Comparison of ENCODE assay signal across 12 mouse cellular contexts in genomic region chr13:55465830-55466440, GRCm38 (mm10). TPM values are rescaled to one million over a fixed set of nuclear protein-coding genes. Genes with fewer than 3 reads are reported as not detected.
DNase-seq lines count a peak whose midpoint lies in the region; ATAC-seq and TF ChIP-seq lines count a peak whose summit lies in the region.
"Had no signal": no experiment of that assay in that cellular context is flagged by ENCODE, and none has a peak within 500 bp of the region (broad histone marks: within the 10 kb centered on the region; RNA-seq: fewer than 3 reads in every experiment).

No protein-coding gene starts in this region.

- no peak overlapping the region for H3K9ac ChIP-seq in CH12.LX (ENCODE audit: insufficient read depth, low read depth)
- peak overlapping the region; percentile 80 for H3K9ac ChIP-seq in hindbrain, embryonic 11.5 days (ENCODE audit: low read depth, low read length)
- peak overlapping the region; percentile 91 for H3K9ac ChIP-seq in midbrain, embryonic 12.5 days (replicated peaks)
- H3K9ac ChIP-seq in heart, embryonic 12.5 days: no peak overlapping the region
- H3K9ac ChIP-seq: heart, embryonic 15.5 days; limb, embryonic 15.5 days had no signal

- no peak overlapping the region for H3K4me2 ChIP-seq in CH12.LX (ENCODE audit: insufficient read depth, low read depth, poor library complexity, severe bottlenecking)
- H3K4me2 ChIP-seq in hindbrain, embryonic 11.5 days (replicated peaks; ENCODE audit: low read depth, low read length): peak overlapping the region; percentile 91; the same call in 1 of the 2 replicates
- H3K4me2 ChIP-seq in midbrain, embryonic 12.5 days (replicated peaks): peak overlapping the region; percentile 78
- no peak overlapping the region for H3K4me2 ChIP-seq in heart, embryonic 12.5 days
- H3K4me2 ChIP-seq: heart, embryonic 15.5 days had no signal

- 78% methylated on average over 5 of the region's 5 CpGs for WGBS in embryonic facial prominence, embryonic 10.5 days
- 70% methylated on average over 5 of the region's 5 CpGs for WGBS in hindbrain, embryonic 11.5 days
- 67% methylated on average over 5 of the region's 5 CpGs for whole genome bisulfite sequencing in midbrain, embryonic 12.5 days
- WGBS in heart, embryonic 12.5 days: 61% methylated on average over 5 of the region's 5 CpGs

- no peaks in the 10 kb centered on the region for H3K9me3 ChIP-seq in CH12.LX (replicated peaks; ENCODE audit: low read length)
- H3K9me3 ChIP-seq in embryonic facial prominence, embryonic 10.5 days: no peaks in the 10 kb centered on the region
- no peaks in the 10 kb centered on the region for H3K9me3 ChIP-seq in hindbrain, embryonic 11.5 days (ENCODE audit: control insufficient read depth, low read length)
- H3K9me3 ChIP-seq in midbrain, embryonic 12.5 days: no peaks in the 10 kb centered on the region
- no peaks in the 10 kb centered on the region for H3K9me3 ChIP-seq in heart, embryonic 12.5 days (replicated peaks)
- H3K9me3 ChIP-seq: heart, embryonic 15.5 days; limb, embryonic 15.5 days had no signal

- no peaks in the 10 kb centered on the region for H3K79me2 ChIP-seq in CH12.LX (replicated peaks; ENCODE audit: control insufficient read depth, extremely low read depth, insufficient read depth, poor library complexity, severe bottlenecking)

- H3K27ac ChIP-seq in CH12.LX (ENCODE audit: insufficient read depth, low read depth): no peak overlapping the region
- peak overlapping the region; percentile 93 for H3K27ac ChIP-seq in embryonic facial prominence, embryonic 10.5 days (replicated peaks)
- peak overlapping the region; percentile 96; the same call in 1 of the 2 replicates for H3K27ac ChIP-seq in hindbrain, embryonic 11.5 days (ENCODE audit: low read depth, low read length)
- H3K27ac ChIP-seq in midbrain, embryonic 12.5 days (replicated peaks): peak overlapping the region; percentile 99
- no peak overlapping the region for H3K27ac ChIP-seq in heart, embryonic 12.5 days (ENCODE audit: poor library complexity, severe bottlenecking)
- H3K27ac ChIP-seq: heart, embryonic 15.5 days; limb, embryonic 15.5 days had no signal

- no peak for TF ChIP-seq RAD21 in CH12.LX (IDR thresholded peaks at IDR 0.05; ENCODE audit: low read depth, low read length)

- no peak for DNase-seq in CH12.LX (ENCODE audit: extremely low read depth)
- peak; percentile 19 for DNase-seq in embryonic facial prominence, embryonic 10.5 days (ENCODE audit: low spot score)
- DNase-seq in hindbrain, embryonic 11.5 days (ENCODE audit: low spot score): no peak
- no peak for DNase-seq in gastrocnemius, postnatal 25 days
- no peak for DNase-seq in gastrocnemius, postnatal 4 days (ENCODE audit: low spot score in 2 of 2)
- DNase-seq in heart, postnatal 25 days (ENCODE audit: low spot score): no peak
- DNase-seq: right cerebral cortex, postnatal 4 days had no signal

- no peak for TF ChIP-seq CTCF in CH12.LX (conservative IDR thresholded peaks at IDR 0.05 in 1 of 2, IDR thresholded peaks at IDR 0.05 in 1 of 2; ENCODE audit: low read depth in 2 of 2, low read length in 2 of 2)

- peaks cover 0 to 40% of the 10 kb centered on the region in 2 experiments; a peak in 3 of 4 replicates for H3K4me1 ChIP-seq in CH12.LX (ENCODE audit: control insufficient read depth in 1 of 2, insufficient read depth in 2 of 2)
- H3K4me1 ChIP-seq in embryonic facial prominence, embryonic 10.5 days: peaks cover 78% of the 10 kb centered on the region
- H3K4me1 ChIP-seq in hindbrain, embryonic 11.5 days (replicated peaks; ENCODE audit: control insufficient read depth, insufficient read depth, low read length): peaks cover 30% of the 10 kb centered on the region
- peaks cover 66% of the 10 kb centered on the region for H3K4me1 ChIP-seq in midbrain, embryonic 12.5 days
- H3K4me1 ChIP-seq in heart, embryonic 12.5 days (replicated peaks): peaks cover 18% of the 10 kb centered on the region

- peaks cover 24 to 54% of the 10 kb centered on the region in 2 experiments for H3K36me3 ChIP-seq in CH12.LX (replicated peaks in 1 of 2; ENCODE audit: control insufficient read depth in 1 of 2, insufficient read depth in 1 of 2, low read length in 1 of 2)
- peaks cover 20% of the 10 kb centered on the region for H3K36me3 ChIP-seq in embryonic facial prominence, embryonic 10.5 days (replicated peaks)
- H3K36me3 ChIP-seq in hindbrain, embryonic 11.5 days (ENCODE audit: control insufficient read depth, insufficient read depth, low read length): 0 out of 2 replicates have a peak, but pooled peaks cover 1% of the 10 kb centered on the region
- peaks cover 13% of the 10 kb centered on the region; the same call in 1 of the 2 replicates for H3K36me3 ChIP-seq in midbrain, embryonic 12.5 days
- H3K36me3 ChIP-seq in heart, embryonic 12.5 days: peaks cover 14% of the 10 kb centered on the region; the same call in 1 of the 2 replicates

- H3K27me3 ChIP-seq in CH12.LX (replicated peaks): peaks cover 15% of the 10 kb centered on the region
- peaks cover 16% of the 10 kb centered on the region for H3K27me3 ChIP-seq in embryonic facial prominence, embryonic 10.5 days (replicated peaks; ENCODE audit: low read depth, poor library complexity, severe bottlenecking)
- peaks cover 2% of the 10 kb centered on the region; the same call in 1 of the 2 replicates for H3K27me3 ChIP-seq in hindbrain, embryonic 11.5 days (ENCODE audit: control insufficient read depth, insufficient read depth, low read length)
- H3K27me3 ChIP-seq in midbrain, embryonic 12.5 days: peaks cover 10% of the 10 kb centered on the region; the same call in 1 of the 2 replicates
- H3K27me3 ChIP-seq in heart, embryonic 12.5 days (replicated peaks): peaks cover 69% of the 10 kb centered on the region
- H3K27me3 ChIP-seq: limb, embryonic 15.5 days had no signal

- no peak overlapping the region for H3K4me3 ChIP-seq in CH12.LX (replicated peaks in 1 of 3; ENCODE audit: low read depth in 2 of 3, low read length in 2 of 3, poor library complexity in 1 of 3)
- peak overlapping the region; percentile 70; the same call in 1 of the 2 replicates for H3K4me3 ChIP-seq in embryonic facial prominence, embryonic 10.5 days
- H3K4me3 ChIP-seq in hindbrain, embryonic 11.5 days (ENCODE audit: low read depth, low read length): 0 out of 2 replicates have a peak overlapping the region, but pooled peaks have one; percentile 6
- peak overlapping the region; percentile 68 for H3K4me3 ChIP-seq in midbrain, embryonic 12.5 days
- H3K4me3 ChIP-seq in heart, embryonic 12.5 days: no peak overlapping the region
- H3K4me3 ChIP-seq: heart, embryonic 15.5 days had no signal

- TF ChIP-seq EP300 in CH12.LX (IDR thresholded peaks at IDR 0.05; ENCODE audit: low read length): no peak

- dilution Hi-C loops in CH12.LX (cut with MboI; ENCODE audit: extremely low pct_ligation_motif_present, extremely low pct_unique_long_range_greater_than_20kb, low sequenced_read_pairs): no loop called here

- no peak for TF ChIP-seq POLR2A in CH12.LX (IDR thresholded peaks at IDR 0.05; ENCODE audit: low read depth, low read length)

- intact Hi-C loops in heart, postnatal 25 days (cut with DNase I): no loop called here

- ATAC-seq in hindbrain, embryonic 11.5 days (ENCODE audit: low FRiP score): no peak
- ATAC-seq in midbrain, embryonic 12.5 days (ENCODE audit: low FRiP score, low read depth): no peak
- no peak for ATAC-seq in heart, embryonic 12.5 days (ENCODE audit: insufficient number of reproducible peaks, low FRiP score)

- in situ Hi-C loops in CH12.LX (cut with MboI; ENCODE audit: low pct_ligation_motif_present, low pct_unique_long_range_greater_than_20kb, low sequenced_read_pairs): loop anchor here (5.0 kb wide), 1 partner anchor 39 kb away; the partner anchor contains the start of gene F12

RNA-seq across cellular contexts. Expression of gene Prr7, which starts 1.9 kb away (rescaled TPM):
- total RNA-seq in CH12.LX (2012; rRNA removed) (0.89 and 1.1 TPM in 2 replicates), CH12.LX (2014; rRNA removed) (0.60 and 0.69 TPM in 2 replicates)
- 0.83 and 1.2 TPM in 2 replicates for polyA plus RNA-seq in CH12.LX (2012; ENCODE audit: insufficient read length, low read depth)
- 0.54 TPM in 2 replicates for polyA plus RNA-seq in embryonic facial prominence, embryonic 10.5 days (2016; fragmentation: Nextera tagmentation; extraction: Ambion mirVana)
- 2.4 and 2.5 TPM in 2 replicates for polyA plus RNA-seq in hindbrain, embryonic 11.5 days (2014; fragmentation: Nextera tagmentation; extraction: Ambion mirVana)
- 2.0 and 2.3 TPM in 2 replicates for polyA plus RNA-seq in midbrain, embryonic 12.5 days (2016; fragmentation: Nextera tagmentation; extraction: Ambion mirVana)
- total RNA-seq in gastrocnemius, postnatal 25 days (2021): under 1 TPM; 0.51 to 0.79 TPM
- 1 to 10 TPM; 4.3 to 4.7 TPM for total RNA-seq in gastrocnemius, postnatal 4 days (2021)
- 0.41 TPM in 1 of 2 replicates, not detected in the other for polyA plus RNA-seq in heart, embryonic 12.5 days (2016; fragmentation: Nextera tagmentation; extraction: Ambion mirVana)
- total RNA-seq in heart, postnatal 25 days (2021): 1 to 10 TPM in 1 of 2 experiments, under 1 TPM in 1; 0.56 to 1.2 TPM

RNA-seq across cellular contexts. Expression of gene Grk6, which starts 21.1 kb away (rescaled TPM):
- total RNA-seq in CH12.LX (2012; rRNA removed): 60.1 and 69.9 TPM in 2 replicates
- total RNA-seq in CH12.LX (2014; rRNA removed): 59.0 and 65.0 TPM in 2 replicates
- polyA plus RNA-seq in CH12.LX (2012; ENCODE audit: insufficient read length, low read depth): 71.0 and 72.8 TPM in 2 replicates
- 65.2 and 65.6 TPM in 2 replicates for polyA plus RNA-seq in embryonic facial prominence, embryonic 10.5 days (2016; fragmentation: Nextera tagmentation; extraction: Ambion mirVana)
- 37.6 and 52.3 TPM in 2 replicates for polyA plus RNA-seq in hindbrain, embryonic 11.5 days (2014; fragmentation: Nextera tagmentation; extraction: Ambion mirVana)
- 53.1 and 58.5 TPM in 2 replicates for polyA plus RNA-seq in midbrain, embryonic 12.5 days (2016; fragmentation: Nextera tagmentation; extraction: Ambion mirVana)
- total RNA-seq in gastrocnemius, postnatal 25 days (2021): 10 to 100 TPM in 1 of 2 experiments, 1 to 10 TPM in 1; 9.3 to 10.2 TPM
- 10 to 100 TPM; 32.9 TPM for total RNA-seq in gastrocnemius, postnatal 4 days (2021)
- 27.6 and 29.1 TPM in 2 replicates for polyA plus RNA-seq in heart, embryonic 12.5 days (2016; fragmentation: Nextera tagmentation; extraction: Ambion mirVana)
- 10 to 100 TPM; 17.5 to 18.6 TPM for total RNA-seq in heart, postnatal 25 days (2021)

RNA-seq across cellular contexts. Expression of gene Dbn1, which starts 22.0 kb away (rescaled TPM):
- total RNA-seq in CH12.LX (2012; rRNA removed): 1.9 and 3.1 TPM in 2 replicates
- total RNA-seq in CH12.LX (2014; rRNA removed): 0.09 and 0.12 TPM in 2 replicates
- 0.59 and 0.72 TPM in 2 replicates for polyA plus RNA-seq in CH12.LX (2012; ENCODE audit: insufficient read length, low read depth)
- polyA plus RNA-seq in embryonic facial prominence, embryonic 10.5 days (2016; fragmentation: Nextera tagmentation; extraction: Ambion mirVana): 412 and 419 TPM in 2 replicates
- 277 and 314 TPM in 2 replicates for polyA plus RNA-seq in hindbrain, embryonic 11.5 days (2014; fragmentation: Nextera tagmentation; extraction: Ambion mirVana)
- polyA plus RNA-seq in midbrain, embryonic 12.5 days (2016; fragmentation: Nextera tagmentation; extraction: Ambion mirVana): 558 and 585 TPM in 2 replicates
- 10 to 100 TPM; 10.3 to 16.1 TPM for total RNA-seq in gastrocnemius, postnatal 25 days (2021)
- 100 to 1,000 TPM; 127 to 147 TPM for total RNA-seq in gastrocnemius, postnatal 4 days (2021)
- 101 TPM in 2 replicates for polyA plus RNA-seq in heart, embryonic 12.5 days (2016; fragmentation: Nextera tagmentation; extraction: Ambion mirVana)
- 10 to 100 TPM; 10.6 to 10.8 TPM for total RNA-seq in heart, postnatal 25 days (2021)

RNA-seq across cellular contexts. Expression of gene F12, which starts 39.3 kb away (rescaled TPM):
- total RNA-seq in CH12.LX (2012; rRNA removed): not detected in 2 replicates
- total RNA-seq in CH12.LX (2014; rRNA removed): not detected in 2 replicates
- polyA plus RNA-seq in CH12.LX (2012; ENCODE audit: insufficient read length, low read depth): not detected in 2 replicates
- 0.13 TPM in 1 of 2 replicates, not detected in the other for polyA plus RNA-seq in embryonic facial prominence, embryonic 10.5 days (2016; fragmentation: Nextera tagmentation; extraction: Ambion mirVana)
- 0.28 TPM in 1 of 2 replicates, not detected in the other for polyA plus RNA-seq in hindbrain, embryonic 11.5 days (2014; fragmentation: Nextera tagmentation; extraction: Ambion mirVana)
- polyA plus RNA-seq in midbrain, embryonic 12.5 days (2016; fragmentation: Nextera tagmentation; extraction: Ambion mirVana): not detected in 2 replicates
- total RNA-seq in gastrocnemius, postnatal 25 days (2021): not detected
- total RNA-seq in gastrocnemius, postnatal 4 days (2021): under 1 TPM; 0.22 to 0.70 TPM
- polyA plus RNA-seq in heart, embryonic 12.5 days (2016; fragmentation: Nextera tagmentation; extraction: Ambion mirVana): 0.96 TPM in 1 of 2 replicates, not detected in the other
- not detected for total RNA-seq in heart, postnatal 25 days (2021)
- total RNA-seq: adrenal gland, adult 18-20 months had no signal

RNA-seq across cellular contexts. Expression of gene Pdlim7, which starts 47.5 kb away (rescaled TPM):
- total RNA-seq in CH12.LX (2012; rRNA removed) (8.5 and 8.7 TPM in 2 replicates), CH12.LX (2014; rRNA removed) (6.6 and 11.2 TPM in 2 replicates)
- 26.2 and 32.5 TPM in 2 replicates for polyA plus RNA-seq in CH12.LX (2012; ENCODE audit: insufficient read length, low read depth)
- 209 and 215 TPM in 2 replicates for polyA plus RNA-seq in embryonic facial prominence, embryonic 10.5 days (2016; fragmentation: Nextera tagmentation; extraction: Ambion mirVana)
- polyA plus RNA-seq in hindbrain, embryonic 11.5 days (2014; fragmentation: Nextera tagmentation; extraction: Ambion mirVana): 135 and 152 TPM in 2 replicates
- 140 and 156 TPM in 2 replicates for polyA plus RNA-seq in midbrain, embryonic 12.5 days (2016; fragmentation: Nextera tagmentation; extraction: Ambion mirVana)
- total RNA-seq in gastrocnemius, postnatal 25 days (2021): 100 to 1,000 TPM; 544 to 627 TPM
- 100 to 1,000 TPM; 304 to 308 TPM for total RNA-seq in gastrocnemius, postnatal 4 days (2021)
- polyA plus RNA-seq in heart, embryonic 12.5 days (2016; fragmentation: Nextera tagmentation; extraction: Ambion mirVana): 427 and 428 TPM in 2 replicates
- total RNA-seq in heart, postnatal 25 days (2021): 10 to 100 TPM; 65.2 to 67.7 TPM

Comparison
In these comparisons a context has a peak if more than half of its experiments do, and no peak if none do; other contexts are left out.
1. H3K27ac ChIP-seq: peak in embryonic facial prominence, embryonic 10.5 days (single experiment), hindbrain, embryonic 11.5 days (single experiment) and midbrain, embryonic 12.5 days (single experiment); none in CH12.LX (single experiment) and heart, embryonic 12.5 days (single experiment).
2. H3K4me2 ChIP-seq: peak in hindbrain, embryonic 11.5 days (single experiment) and midbrain, embryonic 12.5 days (single experiment); none in CH12.LX (single experiment) and heart, embryonic 12.5 days (single experiment).
3. H3K4me3 ChIP-seq: peak in embryonic facial prominence, embryonic 10.5 days (single experiment), hindbrain, embryonic 11.5 days (single experiment) and midbrain, embryonic 12.5 days (single experiment); none in CH12.LX (0 of 3) and heart, embryonic 12.5 days (single experiment).
4. H3K9ac ChIP-seq: peak in hindbrain, embryonic 11.5 days (single experiment) and midbrain, embryonic 12.5 days (single experiment); none in CH12.LX (single experiment) and heart, embryonic 12.5 days (single experiment).
5. RNA of gene Dbn1, which starts 22.0 kb away (polyA plus RNA-seq): 558 to 585 TPM in midbrain, embryonic 12.5 days, 412 to 419 TPM in embryonic facial prominence, embryonic 10.5 days, 277 to 314 TPM in hindbrain, embryonic 11.5 days and 101 TPM in heart, embryonic 12.5 days; 0.59 to 0.72 TPM in CH12.LX; every median in the first group is over 10 times any median in the second.